Mouse (Mus musculus): ENCODE measurements at regions not wholly inside any gene's neighbourhood (a gene's known extent, or its start where the extent isn't known, plus 50 kb on each side); places are given as distances from the start of the nearest gene placed in this dataset.

- DNase-seq = no peak
These were observed 299.5 kb downstream of the Tmem182 start for GRCm38 (mm10) chr1:41104869-41105268.

- DNase-seq = no peak
These were observed 316.3 kb downstream of the Tmem182 start for GRCm38 (mm10) chr1:41121636-41122175.

- no peak for DNase-seq
These were observed 326.0 kb downstream of the Tmem182 start for GRCm38 (mm10) chr1:41131410-41131809.

- DNase-seq = no peak
These were observed 327.7 kb downstream of the Tmem182 start for GRCm38 (mm10) chr1:41133143-41133542.

- no peak for DNase-seq
These were observed 328.5 kb downstream of the Tmem182 start for GRCm38 (mm10) chr1:41133946-41134345.

GRCm38 (mm10) chr1:41139725-41140124 is 334.3 kb downstream of the Tmem182 start:
- DNase-seq = no peak

DNA sequence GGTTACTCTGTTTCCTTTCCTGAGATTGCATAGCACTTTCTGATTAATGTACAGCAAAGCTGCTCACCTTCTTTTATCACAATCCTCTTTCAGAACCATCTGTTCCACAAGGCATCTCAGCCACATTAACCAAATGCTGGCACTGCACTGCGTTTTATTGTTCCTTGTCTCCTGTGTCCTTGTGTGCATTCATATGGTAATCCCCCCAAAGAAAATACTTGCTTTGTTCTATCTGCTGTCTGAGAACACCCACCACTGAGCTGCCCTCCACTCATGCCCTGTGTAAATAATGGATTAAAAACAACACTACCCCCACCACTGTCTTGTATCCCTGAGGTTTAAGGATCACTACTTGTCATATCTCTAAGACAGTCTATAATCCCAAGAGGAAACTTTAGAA is 335.1 kb downstream of the Tmem182 start:
- DNase-seq = no peak

GRCm38 (mm10) chr1:41141992-41142391 is 336.6 kb downstream of the Tmem182 start:
- DNase-seq = no peak

- peak in 1 of 2 experiments; percentile 9 for DNase-seq
These were observed 347.1 kb downstream of the Tmem182 start for GRCm38 (mm10) chr1:41152516-41152915.

DNA sequence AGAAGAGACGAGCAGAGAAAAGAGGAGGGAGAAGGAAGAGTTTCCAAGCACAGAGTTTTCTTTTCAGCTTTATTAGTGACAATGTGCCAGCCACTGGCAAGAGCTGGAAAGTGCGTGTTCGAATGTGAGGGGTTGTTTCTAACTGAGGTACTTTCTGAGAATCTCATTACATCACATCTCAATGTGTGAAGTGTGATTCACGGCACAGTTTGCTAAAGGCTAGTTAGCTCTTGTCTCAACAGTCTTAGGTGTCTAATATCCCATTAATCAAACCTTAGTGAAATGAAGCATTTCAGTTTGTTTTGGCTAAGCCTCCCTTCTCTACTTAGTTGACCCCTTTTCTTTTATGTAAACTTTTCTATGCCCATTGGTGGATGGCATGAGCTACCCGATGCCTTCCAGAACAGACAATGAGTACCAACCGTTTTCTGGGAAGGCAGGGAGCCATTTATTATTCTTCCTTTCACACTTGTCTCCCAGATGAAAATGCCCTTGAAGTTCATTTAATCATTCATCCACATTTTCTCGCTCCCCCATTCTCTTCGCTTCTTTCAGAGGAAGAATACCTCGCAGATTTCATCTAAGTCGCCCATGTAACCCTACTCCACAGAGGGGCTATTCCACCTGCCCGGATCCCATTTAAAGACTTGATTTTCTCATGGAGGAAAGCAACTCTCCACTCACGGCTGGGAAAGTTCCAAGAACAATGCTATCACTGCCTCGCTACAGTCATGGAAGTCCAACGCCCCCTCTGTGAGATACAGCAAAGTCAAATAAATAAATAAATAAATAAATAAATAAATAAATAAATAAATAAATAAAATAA is 348.0 kb downstream of the Tmem182 start:
- no peak for DNase-seq

DNA sequence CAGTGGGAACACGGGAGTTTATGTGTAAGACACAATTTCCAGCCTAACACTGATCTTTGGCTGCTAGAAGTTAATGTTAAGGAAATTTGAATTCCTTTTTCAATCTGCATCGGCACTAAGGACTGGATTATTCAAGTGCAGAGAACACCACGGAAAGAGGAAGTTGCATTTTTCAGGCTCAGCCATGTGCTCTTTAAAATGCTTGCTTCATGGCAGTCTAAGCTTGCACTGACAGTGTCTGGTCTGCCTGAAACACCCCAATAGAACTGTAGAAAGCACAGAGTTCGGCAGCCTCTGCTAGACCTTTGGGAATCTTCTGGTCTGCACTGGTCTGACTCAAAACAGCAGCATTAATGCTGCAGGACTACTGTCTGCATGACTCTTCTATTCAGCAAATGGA is 348.8 kb downstream of the Tmem182 start:
- no peak for DNase-seq

DNA sequence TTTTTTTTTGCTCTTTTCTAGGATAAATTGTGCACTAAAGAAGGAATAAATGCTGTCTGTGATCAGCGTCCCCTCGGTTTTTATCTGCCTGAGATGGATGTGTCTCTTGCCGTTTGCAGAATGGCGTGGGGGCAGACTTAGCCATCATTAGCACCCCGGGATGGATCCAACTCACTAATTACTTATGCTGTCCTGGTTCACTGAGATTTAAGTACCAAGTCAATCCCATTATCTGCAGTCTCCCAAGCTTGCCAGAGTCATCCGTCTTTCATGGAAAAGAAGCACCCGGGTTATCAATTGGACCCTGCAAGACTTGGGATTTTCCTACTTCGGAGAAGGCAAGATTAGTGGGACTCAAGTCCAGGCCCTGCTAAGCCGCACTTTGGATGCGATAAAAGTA is 351.5 kb downstream of the Tmem182 start:
- DNase-seq = no peak

DNA sequence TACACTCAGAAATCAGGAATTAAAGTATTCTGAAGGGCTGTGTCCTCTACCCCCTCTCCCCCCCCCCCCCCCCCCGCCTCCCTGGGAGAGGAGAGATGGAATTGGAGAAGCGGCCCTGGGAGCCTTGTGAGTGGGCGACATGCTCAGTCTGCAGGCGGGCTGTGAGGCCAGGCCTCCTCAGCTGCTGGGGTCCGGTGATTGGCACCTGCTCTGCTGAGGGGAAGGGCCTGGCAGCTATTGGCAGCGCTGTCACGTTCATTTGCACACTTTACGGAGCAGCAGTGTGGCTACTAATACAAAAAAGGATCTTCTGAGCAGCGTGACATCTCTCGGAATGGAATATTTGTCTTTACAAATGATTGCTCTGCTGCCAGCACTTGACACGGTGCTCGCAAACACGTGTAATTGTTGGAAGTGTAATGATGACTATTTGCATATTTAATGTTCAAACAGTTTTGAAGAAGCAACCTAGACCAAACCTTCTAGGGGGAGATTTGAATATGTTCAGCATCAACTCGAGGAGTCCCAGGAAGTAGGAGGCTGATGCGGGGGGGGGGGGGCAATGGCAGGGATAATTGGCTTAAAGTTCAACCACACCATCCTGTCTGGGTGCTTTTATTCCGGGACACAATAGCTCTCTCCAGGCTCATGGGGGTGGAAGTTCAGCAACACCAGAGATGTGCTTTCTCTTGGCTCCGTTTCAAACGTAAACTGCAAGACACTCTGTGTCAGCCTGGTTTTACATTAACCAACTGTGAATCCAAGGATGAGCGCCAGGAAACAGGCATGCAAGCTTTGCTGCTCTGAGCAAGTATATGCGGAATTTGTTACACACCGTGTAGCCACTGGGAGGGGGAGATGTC is 352.5 kb downstream of the Tmem182 start:
- DNase-seq = peak; percentile 74 to 85

- DNase-seq = no peak
These were observed 360.7 kb downstream of the Tmem182 start for GRCm38 (mm10) chr1:41165878-41166786.

- no peak for DNase-seq
These were observed 361.5 kb downstream of the Tmem182 start for GRCm38 (mm10) chr1:41166787-41167420.

DNA sequence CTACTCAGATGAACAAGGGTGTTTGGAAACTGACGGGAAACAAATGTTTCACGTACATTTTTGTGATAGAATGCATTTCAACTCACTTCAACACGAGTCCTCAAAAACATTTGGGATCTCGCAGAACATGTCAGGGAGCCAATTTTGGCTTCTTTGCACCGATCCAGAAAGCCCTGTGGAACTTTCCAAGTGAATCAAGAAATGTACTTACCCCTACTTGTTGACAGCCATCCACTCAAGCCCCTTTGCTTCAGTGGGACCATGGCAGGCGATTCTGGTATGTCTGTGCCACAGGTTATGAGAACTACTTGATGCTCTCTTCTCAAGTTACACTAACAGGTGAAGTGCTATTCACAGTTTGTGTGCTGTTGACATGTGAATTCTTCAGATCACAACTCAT is 381.6 kb downstream of the Tmem182 start:
- no peak for DNase-seq

- no peak for DNase-seq
These were observed 407.5 kb downstream of the Tmem182 start for GRCm38 (mm10) chr1:41212876-41213275.

DNA sequence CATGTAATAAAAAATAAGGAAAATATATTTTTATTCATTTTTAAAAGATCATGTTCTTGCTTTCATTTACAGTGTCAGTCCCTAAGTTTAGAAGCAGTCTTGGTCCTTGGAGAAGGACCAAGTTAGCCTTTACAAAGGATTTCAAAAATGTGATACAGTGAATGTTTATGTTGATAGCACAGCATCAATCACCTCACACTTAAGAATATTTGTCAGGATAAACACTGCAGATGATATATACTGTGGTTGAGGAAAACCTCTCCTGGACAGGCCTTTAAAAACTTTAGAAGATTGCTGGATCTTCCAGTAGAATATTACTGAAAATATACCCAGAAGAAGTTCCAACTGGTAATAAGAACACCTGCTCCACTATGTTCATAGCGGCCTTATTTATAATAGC is 420.4 kb downstream of the Tmem182 start:
- no peak for DNase-seq

DNA sequence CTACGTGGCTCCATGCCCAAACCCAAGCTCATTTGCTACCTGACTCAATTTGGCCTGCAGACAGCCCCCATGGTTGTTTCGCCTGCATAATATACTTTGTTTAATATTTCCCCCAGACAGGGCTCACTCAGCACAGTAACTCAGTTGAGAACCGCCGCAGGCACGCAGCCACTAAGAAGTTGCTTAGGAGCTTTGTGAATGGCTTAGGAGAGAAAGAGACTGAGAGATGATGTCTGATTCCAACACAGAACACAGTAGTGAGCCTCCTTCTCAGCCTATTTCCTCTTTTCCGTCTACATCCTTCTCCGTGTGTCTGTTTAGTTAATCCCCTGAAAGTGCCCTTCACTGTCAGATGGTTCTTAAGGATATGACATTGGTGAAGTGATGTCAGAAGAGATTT is 429.9 kb downstream of the Tmem182 start:
- no peak for DNase-seq

- no peak for DNase-seq
These were observed 437.6 kb downstream of the Tmem182 start for GRCm38 (mm10) chr1:41243000-41243399.

DNA sequence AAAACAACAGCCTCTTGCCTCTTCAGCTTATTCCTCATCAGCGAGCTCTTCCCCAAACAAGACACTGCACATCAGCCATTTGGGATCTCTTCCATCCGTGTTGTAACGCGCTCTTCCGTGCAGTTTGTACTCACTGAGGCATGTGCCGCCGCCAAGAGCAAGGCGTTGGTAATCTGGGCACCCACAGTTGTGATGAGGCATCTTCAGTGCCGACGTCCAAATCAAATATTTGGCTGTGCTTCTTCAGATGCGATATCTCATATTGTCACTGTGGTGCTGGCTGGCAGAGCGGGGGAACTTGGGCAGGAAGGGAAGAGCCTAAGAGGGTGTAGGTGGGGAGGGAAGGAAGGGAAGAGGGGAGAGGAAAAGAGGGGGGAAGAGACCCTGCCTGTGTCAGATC is 439.2 kb downstream of the Tmem182 start:
- no peak for DNase-seq

- peak; percentile 9 to 14 for DNase-seq
These were observed 458.8 kb downstream of the Tmem182 start for GRCm38 (mm10) chr1:41264214-41264613.

All from kidney, adult 8-10 months (tissue).